Mouse (Mus musculus): ENCODE results near the gene Trappc12.

- TF ChIP-seq CTCF (IDR thresholded peaks at IDR 0.05; ENCODE audit: low read depth, low read length) (no peak), GATA2 (IDR thresholded peaks at IDR 0.05; ENCODE audit: borderline replicate concordance, low read depth, low read length) (no peak), TAL1 (conservative IDR thresholded peaks at IDR 0.05; ENCODE audit: low read depth, low read length) (no peak), GATA1 (IDR thresholded peaks at IDR 0.05; ENCODE audit: borderline replicate concordance, low read length) (no peak), POLR2AphosphoS5 (IDR thresholded peaks at IDR 0.05; ENCODE audit: insufficient replicate concordance, low read depth, low read length) (no peak)
Measured at GRCm38 (mm10) chr12:28785299-28785698, 35.0 kb upstream of the Trappc12 start.
